Mouse (Mus musculus) heart, adult 2 months (tissue): ENCODE measurements around the gene Cd320.
A peak's percentile ranks its signal among the peaks of the same experiment; 100 is the strongest.

ENCODE experiments used
- CTCF ChIP-seq: fragments of 200-600 bp; IDR thresholded peaks from 2 replicates; pipeline ENCODE4 v1.8.1; 2022; ENCODE audit warnings: antibody characterized with exemption, mild to moderate bottlenecking, moderate library complexity
- POLR2A ChIP-seq: fragments of 200-500 bp; IDR thresholded peaks from 2 replicates; pipeline ENCODE4 v1.6.1; 2011; ENCODE audit warnings: mild to moderate bottlenecking, low read depth, low read length, control low read depth; ENCODE audit not compliant: insufficient read depth

- TF ChIP-seq CTCF (peak; percentile 72), POLR2A (no peak)
These were observed 44.6 kb upstream of the Cd320 start for GRCm38 (mm10) chr17:33798306-33798705.
